Mouse (Mus musculus) neural tube, embryonic 13.5 days (tissue): ENCODE data around the gene Arl13b. TPM values are rescaled to one million over a fixed set of nuclear protein-coding genes. Genes with fewer than 3 reads are reported as not detected.
A peak's percentile ranks its signal among the peaks of the same experiment; 100 is the strongest.

Experiments
- ATAC-seq: fragments of 200-750 bp; cut with Nextera tagmentation; 2 replicates; pipeline ENCODE4 v1.8.0; 2017; ENCODE audit warnings: low read depth, mild to moderate bottlenecking, moderate TSS enrichment, moderate library complexity
- H3K27ac ChIP-seq: fragments of 300-500 bp; sonication (generic); replicated peaks from 2 replicates; pipeline ENCODE4 v1.5.1; 2015; ENCODE audit warnings: moderate library complexity, mild to moderate bottlenecking, inconsistent platforms
- H3K27me3 ChIP-seq: fragments of 300-500 bp; sonication (generic); 2 replicates; pipeline ENCODE4 v1.6.1; 2015; ENCODE audit warnings: mild to moderate bottlenecking, inconsistent platforms
- H3K36me3 ChIP-seq: fragments of 300-500 bp; sonication (generic); 2 replicates; pipeline ENCODE4 v1.6.1; 2015; ENCODE audit warnings: mild to moderate bottlenecking, inconsistent platforms
- H3K4me1 ChIP-seq: fragments of 300-500 bp; sonication (generic); replicated peaks from 2 replicates; pipeline ENCODE4 v1.6.1; 2015; ENCODE audit warnings: inconsistent platforms
- H3K4me2 ChIP-seq: fragments of 300-500 bp; sonication (generic); 2 replicates; pipeline ENCODE4 v1.6.1; 2015; ENCODE audit warnings: inconsistent platforms, mild to moderate bottlenecking, moderate library complexity
- H3K4me3 ChIP-seq: fragments of 300-500 bp; sonication (generic); 2 replicates; pipeline ENCODE4 v1.5.1; 2015; ENCODE audit warnings: mild to moderate bottlenecking, inconsistent platforms
- H3K9ac ChIP-seq: fragments of 300-500 bp; sonication (generic); 2 replicates; pipeline ENCODE4 v1.6.1; 2015; ENCODE audit warnings: moderate library complexity, mild to moderate bottlenecking, inconsistent platforms
- H3K9me3 ChIP-seq: fragments of 300-500 bp; sonication (generic); 2 replicates; pipeline ENCODE4 v1.6.1; 2016; ENCODE audit warnings: inconsistent platforms
- WGBS: fragments of 180-500 bp; shearing (Covaris S2); methylation state at CpG from one replicate; pipeline ENCODE4 v1.1.7; 2015; 5-methylcytosine and 5-hydroxymethylcytosine counted together
- polyA plus RNA-seq: library from polyadenylated mRNA; unstranded; fragments of >200 nt; fragmentation: Nextera tagmentation; extraction: Ambion mirVana; gene quantifications from 2 replicates; pipeline ENCODE4 v1.2.1, GENCODE M21; 2015

Arl13b gene
- polyA plus RNA-seq, 1 experiment from 2014 or later, result 16.6 TPM

GRCm38 (mm10) chr16:62807249-62807979 lies 39.4 kb downstream of the Arl13b start:
- WGBS, result 53% methylated on average over 8 of the region's 8 CpGs
- Histone ChIP-seq H3K4me1 (peaks cover 6% of the 10 kb centered on the region; the same call in 1 of the 2 replicates), H3K4me3 (no peak overlapping the region), H3K27ac (no peak overlapping the region), H3K9ac (no peak overlapping the region), H3K4me2 (no peak overlapping the region), H3K36me3 (peaks cover 30% of the 10 kb centered on the region), H3K9me3 (no peaks in the 10 kb centered on the region), H3K27me3 (no peaks in the 10 kb centered on the region)
- ATAC-seq, result no peak

DNA sequence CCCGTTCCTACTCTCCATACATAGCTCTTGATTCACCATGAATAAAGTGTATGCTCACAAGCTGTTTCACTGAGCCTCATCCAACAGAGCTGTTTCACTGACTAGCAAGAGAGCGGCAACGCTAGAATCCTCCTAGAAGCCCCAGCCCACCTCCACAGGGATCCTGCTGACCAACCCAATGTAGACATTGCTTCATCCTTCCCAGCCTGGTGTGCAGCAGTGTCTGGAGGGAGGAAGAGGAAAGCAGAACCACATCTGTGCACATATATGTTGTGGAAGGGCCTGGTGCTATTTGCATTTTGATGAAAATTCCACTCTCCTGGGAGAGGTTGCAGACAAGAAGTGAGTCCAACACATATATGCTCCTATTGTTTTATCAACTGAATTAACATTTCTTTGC lies 42.2 kb downstream of the Arl13b start:
- Histone ChIP-seq H3K4me1 (peaks cover 6% of the 10 kb centered on the region; the same call in 1 of the 2 replicates), H3K9ac (no peak overlapping the region), H3K36me3 (peaks cover 32% of the 10 kb centered on the region), H3K4me2 (no peak overlapping the region), H3K9me3 (no peaks in the 10 kb centered on the region), H3K4me3 (no peak overlapping the region), H3K27me3 (no peaks in the 10 kb centered on the region), H3K27ac (no peak overlapping the region)
- WGBS, result 95% methylated on average over 3 of the region's 3 CpGs
- no peak for ATAC-seq

DNA sequence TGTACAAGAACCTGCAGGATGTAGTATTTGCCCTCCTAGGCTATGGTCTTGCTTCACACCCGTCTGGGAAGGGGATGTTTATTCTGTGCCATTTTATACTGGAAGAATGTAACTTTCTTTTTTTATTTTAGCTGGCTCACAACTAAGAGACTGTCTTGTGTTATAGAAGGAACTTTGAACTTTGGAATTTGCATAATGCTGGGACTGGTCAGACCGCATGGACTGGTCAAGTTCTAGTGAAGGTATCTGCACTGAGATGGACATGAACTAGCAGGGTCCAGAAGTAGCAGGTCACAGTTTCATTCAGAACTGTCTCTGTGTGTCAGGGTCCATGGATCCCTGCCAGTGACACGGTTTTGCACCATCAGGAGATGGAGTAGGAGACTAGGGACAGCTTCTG lies 47.0 kb downstream of the Arl13b start:
- Histone ChIP-seq H3K27me3 (no peaks in the 10 kb centered on the region), H3K27ac (no peak overlapping the region), H3K9ac (no peak overlapping the region), H3K4me3 (no peak overlapping the region), H3K9me3 (no peaks in the 10 kb centered on the region), H3K36me3 (peaks cover 41% of the 10 kb centered on the region), H3K4me2 (no peak overlapping the region), H3K4me1 (no peaks in the 10 kb centered on the region)
- ATAC-seq, result no peak
- WGBS, result 91% methylated on average over 3 of the region's 3 CpGs

- Histone ChIP-seq H3K9ac (no peak overlapping the region), H3K9me3 (no peaks in the 10 kb centered on the region), H3K4me1 (no peaks in the 10 kb centered on the region), H3K4me3 (no peak overlapping the region), H3K27me3 (no peaks in the 10 kb centered on the region), H3K27ac (no peak overlapping the region), H3K4me2 (no peak overlapping the region), H3K36me3 (peaks cover 37% of the 10 kb centered on the region)
- ATAC-seq, result no peak
- 89% methylated on average over 4 of the region's 4 CpGs for WGBS
Measured at GRCm38 (mm10) chr16:62799426-62799825, 47.4 kb downstream of the Arl13b start.

- Histone ChIP-seq H3K9ac (no peak overlapping the region), H3K4me3 (no peak overlapping the region), H3K4me1 (no peaks in the 10 kb centered on the region), H3K4me2 (no peak overlapping the region), H3K36me3 (peaks cover 31% of the 10 kb centered on the region), H3K9me3 (no peaks in the 10 kb centered on the region), H3K27ac (no peak overlapping the region), H3K27me3 (no peaks in the 10 kb centered on the region)
- no peak for ATAC-seq
- 94% methylated on average over 3 of the region's 3 CpGs for WGBS
Measured at GRCm38 (mm10) chr16:62798808-62799207, 48.0 kb downstream of the Arl13b start.

GRCm38 (mm10) chr16:62796608-62797007 lies 50.2 kb downstream of the Arl13b start:
- Histone ChIP-seq H3K4me3 (no peak overlapping the region), H3K9me3 (no peaks in the 10 kb centered on the region), H3K9ac (no peak overlapping the region), H3K4me2 (no peak overlapping the region), H3K36me3 (peaks cover 26% of the 10 kb centered on the region), H3K4me1 (no peaks in the 10 kb centered on the region), H3K27me3 (no peaks in the 10 kb centered on the region), H3K27ac (no peak overlapping the region)
- no peak for ATAC-seq
- WGBS, result 84% methylated on average over 1 of the region's 1 CpGs

- peak within 1 kb of the TSS; percentile 67 for H3K4me2 ChIP-seq
- H3K9ac ChIP-seq, result peak within 1 kb of the TSS; percentile 83
- H3K27ac ChIP-seq, result peak within 1 kb of the TSS; percentile 91
- H3K4me1 ChIP-seq, result peaks cover 32% of the 10 kb centered on the region
- 0 out of 2 replicates have a peak, but pooled peaks cover under 1% of the 10 kb centered on the region for H3K27me3 ChIP-seq
- no peaks in the 10 kb centered on the region for H3K9me3 ChIP-seq
- no peaks in the 10 kb centered on the region; the same call in 1 of the 2 replicates for H3K36me3 ChIP-seq
- H3K4me3 ChIP-seq, result peak within 1 kb of the TSS; percentile 79
- 2% methylated on average over 41 of the region's 41 CpGs for WGBS
- peak; percentile 96 for ATAC-seq
Measured at GRCm38 (mm10) chr16:62786621-62787331, 60.1 kb downstream of the Arl13b start, which contains the start of gene Nsun3. Gene Nsun3, minus strand, starts transcription at chr16:62786818.

DNA sequence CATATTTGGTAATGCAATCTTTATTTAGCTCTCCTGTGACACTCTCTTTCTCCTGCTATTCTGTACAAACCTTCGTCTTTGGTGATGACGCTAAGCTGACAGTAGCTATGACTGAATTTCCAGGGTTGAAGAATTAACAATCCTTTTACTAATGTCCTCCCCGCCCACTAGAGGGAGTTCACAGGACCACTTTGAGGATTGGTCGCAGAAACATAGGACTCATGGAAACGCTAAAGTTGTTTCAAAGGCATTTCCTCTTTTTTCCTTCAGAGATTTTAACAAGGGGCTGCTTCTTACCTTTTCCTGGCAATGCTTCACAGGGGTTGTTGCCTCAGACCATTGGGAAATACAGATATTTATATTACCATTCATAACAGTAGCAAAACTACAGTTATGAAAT lies 64.6 kb downstream of the Arl13b start:
- Histone ChIP-seq H3K9ac (no peak overlapping the region), H3K27me3 (peaks cover 11% of the 10 kb centered on the region), H3K27ac (no peak overlapping the region), H3K36me3 (peaks cover 3% of the 10 kb centered on the region; the same call in 1 of the 2 replicates), H3K4me1 (peaks cover 27% of the 10 kb centered on the region), H3K4me2 (no peak overlapping the region), H3K9me3 (no peaks in the 10 kb centered on the region), H3K4me3 (no peak overlapping the region)
- WGBS, result 73% methylated on average over 5 of the region's 5 CpGs
- no peak for ATAC-seq

GRCm38 (mm10) chr16:62778282-62778681 lies 68.6 kb downstream of the Arl13b start:
- Histone ChIP-seq H3K4me2 (no peak overlapping the region), H3K36me3 (peaks cover 3% of the 10 kb centered on the region; the same call in 1 of the 2 replicates), H3K9me3 (no peaks in the 10 kb centered on the region), H3K27me3 (peaks cover 11% of the 10 kb centered on the region), H3K4me1 (peaks cover under 1% of the 10 kb centered on the region; the same call in 1 of the 2 replicates), H3K27ac (no peak overlapping the region), H3K4me3 (no peak overlapping the region), H3K9ac (no peak overlapping the region)
- ATAC-seq, result 0 out of 2 replicates have a peak, but pooled peaks have one; percentile 63
- WGBS, result 65% methylated on average over 10 of the region's 10 CpGs

- H3K4me1 ChIP-seq, result no peaks in the 10 kb centered on the region
- no peak for ATAC-seq
- WGBS, result 87% methylated on average over 11 of the region's 11 CpGs
- H3K4me3 ChIP-seq, result no peak overlapping the region
- no peaks in the 10 kb centered on the region for H3K9me3 ChIP-seq
- H3K9ac ChIP-seq, result no peak overlapping the region
- H3K4me2 ChIP-seq, result no peak overlapping the region
- H3K27me3 ChIP-seq, result peaks cover 3% of the 10 kb centered on the region; the same call in 1 of the 2 replicates
- peaks cover under 1% of the 10 kb centered on the region; the same call in 1 of the 2 replicates for H3K36me3 ChIP-seq
- H3K27ac ChIP-seq, result no peak overlapping the region
Measured at GRCm38 (mm10) chr16:62776034-62776433, 70.8 kb downstream of the Arl13b start.

- no peak for ATAC-seq
Measured at GRCm38 (mm10) chr16:62773462-62773861, 73.4 kb downstream of the Arl13b start.

DNA sequence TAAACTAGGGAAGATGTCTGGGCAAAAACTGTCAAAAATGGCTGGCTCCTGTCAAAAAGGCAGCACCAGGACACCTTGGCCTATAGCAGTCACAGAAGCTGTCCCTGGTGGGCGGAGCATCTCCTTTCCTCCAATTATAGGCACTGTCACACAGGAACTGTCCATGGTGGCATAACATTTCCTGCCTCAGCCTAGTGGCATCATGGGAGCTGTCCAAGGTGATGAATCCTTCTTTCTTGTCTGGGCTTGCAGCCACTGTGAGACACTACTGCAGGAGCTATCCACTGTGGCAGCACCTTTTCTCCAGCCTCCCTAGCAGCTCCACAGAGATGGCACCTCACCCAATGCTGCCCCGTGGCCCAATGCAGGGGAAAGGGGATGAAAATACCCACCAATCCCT lies 88.5 kb downstream of the Arl13b start:
- ATAC-seq, result no peak
- Histone ChIP-seq H3K27me3 (no peaks in the 10 kb centered on the region), H3K4me3 (no peak overlapping the region), H3K9ac (no peak overlapping the region), H3K4me1 (no peaks in the 10 kb centered on the region), H3K36me3 (0 out of 2 replicates have a peak, but pooled peaks cover 4% of the 10 kb centered on the region), H3K4me2 (no peak overlapping the region), H3K27ac (no peak overlapping the region), H3K9me3 (no peaks in the 10 kb centered on the region)
- WGBS, result 90% methylated on average over 2 of the region's 2 CpGs

More at GRCm38 (mm10) chr16:62773462-62773861, 73.4 kb downstream of the Arl13b start:
- Histone ChIP-seq H3K4me3 (no peak overlapping the region), H3K9ac (no peak overlapping the region), H3K36me3 (0 out of 2 replicates have a peak, but pooled peaks cover 11% of the 10 kb centered on the region), H3K27me3 (no peaks in the 10 kb centered on the region), H3K9me3 (no peaks in the 10 kb centered on the region), H3K4me1 (no peaks in the 10 kb centered on the region), H3K27ac (no peak overlapping the region), H3K4me2 (no peak overlapping the region)
- WGBS, result 83% methylated on average over 4 of the region's 4 CpGs
